Mouse (Mus musculus): ENCODE measurements at regions not wholly inside any gene's neighbourhood (a gene's known extent, or its start where the extent isn't known, plus 50 kb on each side); places are given as distances from the start of the nearest gene placed in this dataset.
"Not testable (repeated sequence)": the region's sequence is repeated elsewhere in the genome, so short reads cannot be mapped to it uniquely, and the experiment has no call there.

DNA sequence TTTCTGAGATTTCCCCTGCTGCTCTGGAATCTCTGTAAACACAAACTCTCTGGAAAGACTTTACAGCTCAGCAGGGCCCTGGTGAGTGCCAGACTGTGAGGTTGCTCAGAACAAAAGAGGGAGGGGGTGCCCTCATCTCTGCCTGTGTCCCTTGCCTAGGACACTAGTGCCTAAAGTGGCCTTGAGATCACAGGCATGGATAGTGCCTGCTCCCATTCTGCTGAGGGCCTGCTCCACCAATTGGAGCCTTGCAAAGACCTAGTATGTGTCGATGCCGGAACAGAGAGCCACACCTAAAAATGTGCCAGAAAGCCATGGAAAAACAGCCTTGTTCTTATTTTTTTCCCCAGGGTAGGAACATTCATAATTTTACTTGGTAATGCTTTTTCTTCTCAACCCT is 157.7 kb upstream of the Ddhd1 start:
- Histone ChIP-seq H3K4me2 (ENCODE audit: low read depth, low read length) (no peak overlapping the region), H3K27ac (ENCODE audit: low read length) (no peak overlapping the region), H3K9ac (ENCODE audit: low read length) (no peak overlapping the region), H3K27me3 (ENCODE audit: control insufficient read depth, insufficient read depth, low read length) (no peaks in the 10 kb centered on the region), H3K4me1 (ENCODE audit: control insufficient read depth, insufficient read depth, low read length) (no peaks in the 10 kb centered on the region), H3K4me3 (ENCODE audit: low read length) (no peak overlapping the region), H3K9me3 (replicated peaks; ENCODE audit: control insufficient read depth, low read length) (no peaks in the 10 kb centered on the region; the same call in 1 of the 2 replicates), H3K36me3 (ENCODE audit: control insufficient read depth, insufficient read depth) (no peaks in the 10 kb centered on the region)
- WGBS, result 72% methylated on average over 2 of the region's 2 CpGs
- no peak for ATAC-seq (replicated peaks; ENCODE audit: extremely low read depth, insufficient read depth, low FRiP score)

DNA sequence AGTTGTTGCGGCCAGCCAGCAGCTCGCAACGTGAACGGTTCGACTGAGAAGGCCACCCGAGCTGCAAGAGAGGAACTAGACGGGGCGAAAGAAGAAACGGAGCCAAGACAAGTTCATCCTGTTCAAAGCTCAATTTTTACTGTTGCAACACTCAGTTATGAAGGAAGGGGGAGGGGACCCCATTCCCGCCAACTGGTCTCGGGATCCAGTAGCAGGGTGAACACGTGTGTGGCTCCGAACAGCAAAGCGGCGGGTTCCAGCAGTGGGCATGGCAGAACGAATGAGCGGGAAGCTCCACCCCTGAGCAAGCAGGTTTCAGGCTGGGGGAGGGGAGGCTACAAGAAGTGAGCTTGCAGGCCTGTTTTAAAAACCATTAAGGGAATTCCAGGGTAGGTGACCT is 158.7 kb upstream of the Ddhd1 start:
- not testable (repeated sequence) for H3K4me3 ChIP-seq (ENCODE audit: low read length); ATAC-seq (replicated peaks; ENCODE audit: extremely low read depth, insufficient read depth, low FRiP score); H3K4me1 ChIP-seq (ENCODE audit: control insufficient read depth, insufficient read depth, low read length); H3K9ac ChIP-seq (ENCODE audit: low read length); H3K27ac ChIP-seq (ENCODE audit: low read length); H3K4me2 ChIP-seq (ENCODE audit: low read depth, low read length); H3K36me3 ChIP-seq (ENCODE audit: control insufficient read depth, insufficient read depth); H3K27me3 ChIP-seq (ENCODE audit: control insufficient read depth, insufficient read depth, low read length); H3K9me3 ChIP-seq (replicated peaks; ENCODE audit: control insufficient read depth, low read length)
- 93% methylated on average over 17 of the region's 17 CpGs for WGBS

DNA sequence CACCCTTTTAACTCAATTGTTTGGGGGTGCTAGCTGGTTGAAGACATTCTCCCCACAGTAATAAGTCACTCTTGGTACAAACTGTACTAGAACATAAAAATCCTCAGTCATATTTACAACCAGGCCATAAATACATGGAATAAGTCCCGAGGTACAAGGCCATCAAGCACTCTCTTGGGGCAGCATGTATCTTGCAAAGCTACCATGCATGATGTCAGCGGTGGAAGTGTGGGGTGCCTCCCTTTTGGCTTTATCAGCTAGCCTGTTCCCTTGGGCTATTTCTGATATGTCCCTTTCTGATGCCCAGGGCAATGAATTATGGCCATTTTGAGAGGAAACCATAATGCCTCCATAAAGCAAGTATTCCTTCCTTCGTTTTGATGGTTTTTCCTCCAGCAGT is 159.8 kb upstream of the Ddhd1 start:
- WGBS, result 83% methylated on average over 3 of the region's 3 CpGs
- no peak overlapping the region for H3K27ac ChIP-seq (ENCODE audit: low read length)
- H3K27me3 ChIP-seq (ENCODE audit: control insufficient read depth, insufficient read depth, low read length), result no peaks in the 10 kb centered on the region
- no peaks in the 10 kb centered on the region for H3K4me1 ChIP-seq (ENCODE audit: control insufficient read depth, insufficient read depth, low read length)
- no peak overlapping the region for H3K9ac ChIP-seq (ENCODE audit: low read length)
- no peak overlapping the region for H3K4me2 ChIP-seq (ENCODE audit: low read depth, low read length)
- H3K9me3 ChIP-seq (replicated peaks; ENCODE audit: control insufficient read depth, low read length), result no peaks in the 10 kb centered on the region; the same call in 1 of the 2 replicates
- H3K36me3 ChIP-seq (ENCODE audit: control insufficient read depth, insufficient read depth), result no peaks in the 10 kb centered on the region
- ATAC-seq (replicated peaks; ENCODE audit: extremely low read depth, insufficient read depth, low FRiP score), result no peak
- no peak overlapping the region for H3K4me3 ChIP-seq (ENCODE audit: low read length)

DNA sequence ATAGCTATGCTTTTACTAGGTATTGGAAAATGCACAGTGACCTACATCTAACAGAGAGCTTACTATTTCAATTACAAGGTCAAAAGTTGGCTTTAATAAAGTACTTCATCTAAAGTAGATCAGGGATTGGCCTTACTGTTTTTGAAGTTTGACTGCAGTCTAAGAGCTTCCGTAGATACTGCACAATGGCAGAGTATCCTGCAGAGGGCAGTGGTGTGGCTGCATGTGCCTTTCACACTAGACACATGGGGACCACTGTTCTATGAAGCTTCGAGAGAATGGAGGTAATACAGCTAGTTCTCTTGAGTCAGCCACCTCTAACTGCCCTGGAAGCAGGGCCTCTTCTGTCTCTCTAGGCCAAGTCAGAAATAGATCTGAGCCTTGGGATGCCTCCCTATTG is 166.7 kb upstream of the Ddhd1 start:
- Histone ChIP-seq H3K27me3 (ENCODE audit: control insufficient read depth, insufficient read depth, low read length) (no peaks in the 10 kb centered on the region), H3K9ac (ENCODE audit: low read length) (no peak overlapping the region), H3K4me3 (ENCODE audit: low read length) (no peak overlapping the region), H3K4me2 (ENCODE audit: low read depth, low read length) (no peak overlapping the region), H3K27ac (ENCODE audit: low read length) (no peak overlapping the region), H3K36me3 (ENCODE audit: control insufficient read depth, insufficient read depth) (no peaks in the 10 kb centered on the region), H3K9me3 (replicated peaks; ENCODE audit: control insufficient read depth, low read length) (no peaks in the 10 kb centered on the region), H3K4me1 (ENCODE audit: control insufficient read depth, insufficient read depth, low read length) (no peaks in the 10 kb centered on the region)
- 71% methylated on average over 2 of the region's 2 CpGs for WGBS
- no peak for ATAC-seq (replicated peaks; ENCODE audit: extremely low read depth, insufficient read depth, low FRiP score)

DNA sequence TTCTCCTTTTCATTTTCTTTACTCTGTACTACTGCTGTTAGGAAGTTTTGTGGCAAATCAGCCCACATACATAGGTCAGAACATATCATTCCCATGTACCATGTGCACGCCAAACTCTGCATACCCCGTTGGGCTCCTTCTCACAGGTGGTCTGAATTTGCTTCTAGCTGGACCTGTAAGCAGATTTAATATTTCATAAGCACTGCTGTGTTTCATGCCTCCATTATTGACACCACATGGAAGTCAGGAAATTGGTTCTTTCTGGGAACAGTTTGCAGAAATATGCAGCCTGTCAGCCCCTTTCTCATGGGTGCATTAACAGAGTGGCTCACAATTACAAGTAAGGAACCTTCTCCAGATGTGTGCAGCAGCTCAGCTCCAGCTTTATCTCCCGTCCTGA is 168.1 kb upstream of the Ddhd1 start:
- Histone ChIP-seq H3K36me3 (ENCODE audit: control insufficient read depth, insufficient read depth) (no peaks in the 10 kb centered on the region), H3K4me2 (ENCODE audit: low read depth, low read length) (no peak overlapping the region), H3K4me1 (ENCODE audit: control insufficient read depth, insufficient read depth, low read length) (no peaks in the 10 kb centered on the region), H3K9ac (ENCODE audit: low read length) (no peak overlapping the region), H3K9me3 (replicated peaks; ENCODE audit: control insufficient read depth, low read length) (no peaks in the 10 kb centered on the region), H3K27ac (ENCODE audit: low read length) (no peak overlapping the region), H3K27me3 (ENCODE audit: control insufficient read depth, insufficient read depth, low read length) (no peaks in the 10 kb centered on the region), H3K4me3 (ENCODE audit: low read length) (no peak overlapping the region)
- ATAC-seq (replicated peaks; ENCODE audit: extremely low read depth, insufficient read depth, low FRiP score), result no peak
- WGBS, result 80% methylated on average over 3 of the region's 3 CpGs

DNA sequence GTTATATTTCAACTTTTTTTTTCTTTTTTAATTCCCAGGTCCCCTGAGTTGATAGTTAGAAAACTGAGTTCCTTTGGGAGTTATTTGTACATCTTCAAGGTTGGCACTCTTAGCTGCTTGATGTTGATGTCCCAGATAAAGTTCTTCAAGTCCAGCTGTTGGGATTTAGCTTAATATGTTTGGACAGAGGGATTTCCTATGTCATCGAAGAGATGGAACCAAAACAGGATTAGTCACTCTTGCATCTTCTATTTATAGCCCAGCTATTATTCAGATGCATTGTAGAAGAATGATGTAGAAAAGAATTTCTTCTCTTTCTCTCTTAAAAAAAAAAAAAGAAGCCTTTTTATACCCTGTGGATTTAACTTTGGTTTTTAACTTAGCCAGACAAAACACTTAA is 169.2 kb upstream of the Ddhd1 start:
- no peak for ATAC-seq (replicated peaks; ENCODE audit: extremely low read depth, insufficient read depth, low FRiP score)
- no peaks in the 10 kb centered on the region for H3K9me3 ChIP-seq (replicated peaks; ENCODE audit: control insufficient read depth, low read length)
- H3K9ac ChIP-seq (ENCODE audit: low read length), result no peak overlapping the region
- WGBS, result 38% methylated on average over 1 of the region's 1 CpGs
- H3K36me3 ChIP-seq (ENCODE audit: control insufficient read depth, insufficient read depth), result no peaks in the 10 kb centered on the region
- no peak overlapping the region for H3K4me3 ChIP-seq (ENCODE audit: low read length)
- H3K4me2 ChIP-seq (ENCODE audit: low read depth, low read length), result no peak overlapping the region
- no peaks in the 10 kb centered on the region for H3K27me3 ChIP-seq (ENCODE audit: control insufficient read depth, insufficient read depth, low read length)
- H3K4me1 ChIP-seq (ENCODE audit: control insufficient read depth, insufficient read depth, low read length), result no peaks in the 10 kb centered on the region
- no peak overlapping the region for H3K27ac ChIP-seq (ENCODE audit: low read length)

DNA sequence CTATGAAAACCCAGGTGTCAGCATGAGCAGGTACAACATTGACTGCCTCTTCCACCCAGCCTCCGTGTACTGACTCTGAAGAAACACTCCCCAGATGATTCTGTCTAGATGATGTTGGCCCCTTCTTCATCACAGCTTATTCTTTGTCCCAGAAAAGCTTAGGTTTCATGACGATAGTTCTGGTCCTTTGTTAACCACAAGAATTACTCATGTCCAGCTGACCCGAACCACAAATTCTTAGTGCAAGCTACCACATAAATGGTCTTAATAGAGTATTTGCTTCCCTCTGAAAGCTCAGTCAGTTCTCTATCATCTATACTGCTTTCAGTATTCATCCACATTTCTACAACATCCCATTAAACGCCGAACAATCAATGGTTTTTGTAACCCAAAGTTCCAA is 172.5 kb upstream of the Ddhd1 start:
- H3K4me2 ChIP-seq (ENCODE audit: low read depth, low read length), result no peak overlapping the region
- H3K9ac ChIP-seq (ENCODE audit: low read length), result no peak overlapping the region
- H3K4me1 ChIP-seq (ENCODE audit: control insufficient read depth, insufficient read depth, low read length), result no peaks in the 10 kb centered on the region
- no peak for ATAC-seq (replicated peaks; ENCODE audit: extremely low read depth, insufficient read depth, low FRiP score)
- no peaks in the 10 kb centered on the region for H3K9me3 ChIP-seq (replicated peaks; ENCODE audit: control insufficient read depth, low read length)
- no peaks in the 10 kb centered on the region for H3K36me3 ChIP-seq (ENCODE audit: control insufficient read depth, insufficient read depth)
- no peak overlapping the region for H3K27ac ChIP-seq (ENCODE audit: low read length)
- H3K4me3 ChIP-seq (ENCODE audit: low read length), result no peak overlapping the region
- 89% methylated on average over 5 of the region's 5 CpGs for WGBS
- H3K27me3 ChIP-seq (ENCODE audit: control insufficient read depth, insufficient read depth, low read length), result no peaks in the 10 kb centered on the region

DNA sequence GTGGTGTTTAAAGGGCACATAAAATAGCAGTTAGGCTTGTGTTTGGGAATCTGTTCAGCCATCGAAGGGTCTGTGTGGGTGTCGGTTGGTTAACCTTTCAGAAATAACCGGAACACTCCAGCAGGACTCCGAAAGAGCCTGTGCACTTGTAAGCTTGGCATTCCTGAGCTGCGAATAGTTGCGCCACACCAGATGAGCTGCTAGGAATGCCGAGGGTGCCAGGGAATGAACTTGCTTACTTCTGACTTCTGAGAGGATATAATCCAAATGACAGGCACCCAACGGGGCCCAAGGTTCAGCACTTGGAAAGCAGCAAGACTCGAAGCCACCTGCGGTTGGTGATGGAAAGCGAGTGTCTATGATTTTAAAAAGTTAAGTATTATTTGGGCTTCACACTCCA is 179.1 kb upstream of the Ddhd1 start:
- H3K27me3 ChIP-seq (ENCODE audit: control insufficient read depth, insufficient read depth, low read length), result no peaks in the 10 kb centered on the region
- WGBS, result 54% methylated on average over 11 of the region's 11 CpGs
- no peaks in the 10 kb centered on the region for H3K36me3 ChIP-seq (ENCODE audit: control insufficient read depth, insufficient read depth)
- no peaks in the 10 kb centered on the region for H3K9me3 ChIP-seq (replicated peaks; ENCODE audit: control insufficient read depth, low read length)
- no peak overlapping the region for H3K9ac ChIP-seq (ENCODE audit: low read length)
- peak overlapping the region; percentile 13; the same call in 1 of the 2 replicates for H3K27ac ChIP-seq (ENCODE audit: low read length)
- H3K4me2 ChIP-seq (ENCODE audit: low read depth, low read length), result no peak overlapping the region
- no peak for ATAC-seq (replicated peaks; ENCODE audit: extremely low read depth, insufficient read depth, low FRiP score)
- peaks cover 8% of the 10 kb centered on the region for H3K4me1 ChIP-seq (ENCODE audit: control insufficient read depth, insufficient read depth, low read length)
- no peak overlapping the region for H3K4me3 ChIP-seq (ENCODE audit: low read length)

DNA sequence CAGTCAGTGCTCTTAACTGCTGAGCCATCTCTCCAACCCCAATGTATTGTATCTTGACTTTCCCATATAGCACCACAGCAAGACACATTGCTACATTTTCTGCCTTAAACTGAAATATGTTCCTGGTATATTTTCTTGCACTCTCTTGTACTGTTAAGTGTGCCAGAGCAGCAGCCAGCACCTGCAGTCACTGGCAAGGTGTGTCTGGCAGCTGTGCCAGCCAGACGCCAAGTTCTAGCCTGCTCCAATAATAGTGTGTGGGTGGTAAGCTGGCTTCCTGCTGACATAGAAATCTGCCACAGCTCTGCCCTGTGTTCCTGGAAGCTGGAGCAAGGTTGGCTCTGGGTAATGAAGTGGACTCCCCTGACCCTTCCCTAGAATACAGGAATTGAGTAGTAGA is 185.9 kb upstream of the Ddhd1 start:
- Histone ChIP-seq H3K27me3 (ENCODE audit: control insufficient read depth, insufficient read depth, low read length) (no peaks in the 10 kb centered on the region), H3K27ac (ENCODE audit: low read length) (no peak overlapping the region), H3K9me3 (replicated peaks; ENCODE audit: control insufficient read depth, low read length) (no peaks in the 10 kb centered on the region), H3K9ac (ENCODE audit: low read length) (no peak overlapping the region), H3K4me3 (ENCODE audit: low read length) (no peak overlapping the region), H3K36me3 (ENCODE audit: control insufficient read depth, insufficient read depth) (no peaks in the 10 kb centered on the region), H3K4me1 (ENCODE audit: control insufficient read depth, insufficient read depth, low read length) (no peaks in the 10 kb centered on the region), H3K4me2 (ENCODE audit: low read depth, low read length) (no peak overlapping the region)
- no peak for ATAC-seq (replicated peaks; ENCODE audit: extremely low read depth, insufficient read depth, low FRiP score)
- WGBS, result 81% methylated on average over 1 of the region's 1 CpGs

DNA sequence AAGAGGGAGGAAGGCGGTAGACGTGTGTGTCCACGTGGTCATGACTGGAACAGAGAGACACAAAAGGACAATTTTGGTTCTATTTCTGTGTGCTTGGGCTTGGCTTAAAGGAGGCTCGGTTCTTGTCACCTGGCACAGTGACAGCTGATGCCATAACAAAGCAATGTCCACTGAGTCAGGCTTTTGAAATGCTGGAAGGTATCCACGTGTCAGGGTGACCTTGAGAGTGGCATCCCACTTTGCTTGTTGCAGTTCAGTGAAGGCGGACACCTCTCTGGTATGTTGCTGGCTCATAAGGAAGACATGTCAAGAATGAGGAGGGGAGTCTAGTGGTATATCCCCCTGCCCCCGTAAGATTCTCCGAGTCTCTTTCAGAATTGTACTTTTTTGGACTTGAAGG is 192.6 kb upstream of the Ddhd1 start:
- H3K27me3 ChIP-seq (ENCODE audit: control insufficient read depth, insufficient read depth, low read length), result no peaks in the 10 kb centered on the region
- H3K9me3 ChIP-seq (replicated peaks; ENCODE audit: control insufficient read depth, low read length), result no peaks in the 10 kb centered on the region; the same call in 1 of the 2 replicates
- H3K4me1 ChIP-seq (ENCODE audit: control insufficient read depth, insufficient read depth, low read length), result peaks cover 7% of the 10 kb centered on the region
- no peak overlapping the region for H3K9ac ChIP-seq (ENCODE audit: low read length)
- ATAC-seq (replicated peaks; ENCODE audit: extremely low read depth, insufficient read depth, low FRiP score), result peak; percentile 58
- 34% methylated on average over 8 of the region's 8 CpGs for WGBS
- H3K4me2 ChIP-seq (ENCODE audit: low read depth, low read length), result peak overlapping the region; percentile 26
- H3K27ac ChIP-seq (ENCODE audit: low read length), result 0 out of 2 replicates have a peak overlapping the region, but pooled peaks have one; percentile 27
- no peaks in the 10 kb centered on the region for H3K36me3 ChIP-seq (ENCODE audit: control insufficient read depth, insufficient read depth)
- peak overlapping the region; percentile 1; the same call in 1 of the 2 replicates for H3K4me3 ChIP-seq (ENCODE audit: low read length)

Measured in heart, embryonic 16.5 days (tissue).